Mouse (Mus musculus): Measurements from ENCODE around the gene Gm45213. TPM values are rescaled to one million over a fixed set of nuclear protein-coding genes. Genes with fewer than 3 reads are reported as not detected.

The Gm45213 gene
- polyA plus RNA-seq, 1 experiment = not detected

DNA sequence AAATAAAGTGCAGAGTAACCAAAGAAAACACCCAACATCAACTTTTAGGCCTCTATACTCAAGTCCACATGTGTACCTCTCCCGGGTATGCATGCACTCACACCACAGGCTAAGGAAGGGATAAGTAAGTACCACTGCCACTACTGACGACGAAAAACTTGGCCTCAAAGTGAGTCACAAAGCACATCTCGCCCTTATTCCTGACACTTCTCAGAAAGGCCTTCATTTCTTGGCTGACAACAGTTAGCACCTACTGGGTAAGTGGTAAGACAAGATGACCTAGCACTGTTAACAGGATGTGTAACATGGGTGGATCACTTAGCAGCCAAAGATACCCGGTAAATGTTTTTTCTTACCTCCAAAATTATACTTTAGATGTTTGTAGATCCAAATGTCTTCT, 61.1 kb downstream of the Gm45213 start:
- Histone ChIP-seq H3K27ac (ENCODE audit: insufficient read depth, low read length) (no peak overlapping the region), H3K4me1 (ENCODE audit: control insufficient read depth, insufficient read depth, low read length) (no peaks in the 10 kb centered on the region)
- TF ChIP-seq POLR2A (IDR thresholded peaks at IDR 0.05; ENCODE audit: extremely low read depth, insufficient read depth, low read length) (no peak), CTCF (IDR thresholded peaks at IDR 0.05; ENCODE audit: extremely low read depth, insufficient read depth, low read length) (no peak)

DNA sequence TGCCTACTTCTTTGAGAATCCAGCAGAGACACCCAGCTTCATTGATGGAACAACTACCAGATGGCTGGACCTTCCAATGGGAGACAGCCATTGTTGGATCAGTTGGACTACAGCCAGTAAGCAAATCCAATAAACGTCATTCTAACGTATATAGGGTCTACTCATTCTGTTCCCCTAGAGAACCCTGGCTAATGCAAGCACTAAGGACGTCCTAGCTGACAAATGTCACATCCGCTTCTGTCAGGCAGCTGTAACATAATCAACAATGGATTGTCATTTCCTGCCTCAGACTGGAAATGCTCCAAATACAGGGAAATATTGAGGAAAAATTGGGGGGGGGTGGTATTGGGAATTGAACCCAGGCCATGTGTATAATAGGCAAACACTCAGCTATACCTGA, 62.4 kb downstream of the Gm45213 start:
- H3K27ac ChIP-seq (ENCODE audit: insufficient read depth, low read length) = no peak overlapping the region
- no peak overlapping the region for H3K4me3 ChIP-seq (ENCODE audit: insufficient read depth, low read length)
- H3K4me1 ChIP-seq (ENCODE audit: control insufficient read depth, insufficient read depth, low read length) = no peaks in the 10 kb centered on the region
- TF ChIP-seq POLR2A (IDR thresholded peaks at IDR 0.05; ENCODE audit: extremely low read depth, insufficient read depth, low read length) (no peak), CTCF (IDR thresholded peaks at IDR 0.05; ENCODE audit: extremely low read depth, insufficient read depth, low read length) (no peak)

More for the DNA sequence above, 61.1 kb downstream of the Gm45213 start:
- H3K4me3 ChIP-seq (ENCODE audit: insufficient read depth, low read length) = no peak overlapping the region

DNA sequence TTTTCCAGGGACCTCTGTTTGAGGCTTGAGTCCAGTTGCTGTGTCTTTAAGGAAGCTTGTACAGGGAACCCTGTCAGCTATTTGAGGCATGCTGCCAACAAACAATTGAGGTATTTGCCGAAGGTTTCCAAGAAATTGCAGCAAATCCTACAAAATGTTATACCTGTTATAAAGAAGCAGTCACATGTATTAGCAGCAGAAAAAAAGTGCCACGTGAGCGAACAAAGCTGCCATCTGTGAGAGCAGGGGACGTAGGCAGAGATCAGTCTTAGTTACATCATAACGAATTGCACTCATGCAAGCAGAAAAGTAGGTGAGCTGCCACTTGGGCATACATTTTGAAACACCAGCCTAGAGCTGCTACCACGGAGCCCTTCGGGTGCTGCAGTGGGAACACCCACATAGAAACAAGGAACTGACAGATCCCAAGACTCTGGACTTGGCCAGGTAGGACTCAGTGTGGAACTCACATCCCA, 63.2 kb downstream of the Gm45213 start:
- no peak for TF ChIP-seq CTCF (IDR thresholded peaks at IDR 0.05; ENCODE audit: extremely low read depth, insufficient read depth, low read length)
- TF ChIP-seq POLR2A (IDR thresholded peaks at IDR 0.05; ENCODE audit: extremely low read depth, insufficient read depth, low read length) = no peak
- Histone ChIP-seq H3K27ac (ENCODE audit: insufficient read depth, low read length) (no peak overlapping the region), H3K4me1 (ENCODE audit: control insufficient read depth, insufficient read depth, low read length) (peaks cover 1% of the 10 kb centered on the region; the same call in 1 of the 2 replicates), H3K4me3 (ENCODE audit: insufficient read depth, low read length) (no peak overlapping the region)

DNA sequence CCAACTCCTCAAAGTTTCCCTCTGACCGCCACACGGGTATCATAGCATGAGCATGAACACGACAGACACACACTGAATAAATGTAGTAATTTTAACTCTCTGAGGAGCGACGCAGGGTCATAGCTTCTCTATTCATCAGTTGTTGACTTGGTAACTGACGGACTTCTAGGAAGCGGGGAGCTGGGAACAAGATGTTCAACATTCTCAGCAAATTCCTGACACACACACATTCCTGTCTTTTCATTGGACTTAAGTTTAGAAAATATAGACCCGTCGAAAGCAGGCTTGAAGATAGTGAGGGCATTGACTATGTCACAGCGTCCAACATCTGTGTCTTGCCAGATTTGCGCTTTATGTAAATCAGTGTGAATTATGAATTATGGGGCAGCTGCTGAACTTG, 63.8 kb downstream of the Gm45213 start:
- no peak for TF ChIP-seq CTCF (IDR thresholded peaks at IDR 0.05; ENCODE audit: extremely low read depth, insufficient read depth, low read length)
- TF ChIP-seq POLR2A (IDR thresholded peaks at IDR 0.05; ENCODE audit: extremely low read depth, insufficient read depth, low read length) = no peak
- Histone ChIP-seq H3K27ac (ENCODE audit: insufficient read depth, low read length) (no peak overlapping the region), H3K4me1 (ENCODE audit: control insufficient read depth, insufficient read depth, low read length) (peaks cover 1% of the 10 kb centered on the region; the same call in 1 of the 2 replicates), H3K4me3 (ENCODE audit: insufficient read depth, low read length) (no peak overlapping the region)

DNA sequence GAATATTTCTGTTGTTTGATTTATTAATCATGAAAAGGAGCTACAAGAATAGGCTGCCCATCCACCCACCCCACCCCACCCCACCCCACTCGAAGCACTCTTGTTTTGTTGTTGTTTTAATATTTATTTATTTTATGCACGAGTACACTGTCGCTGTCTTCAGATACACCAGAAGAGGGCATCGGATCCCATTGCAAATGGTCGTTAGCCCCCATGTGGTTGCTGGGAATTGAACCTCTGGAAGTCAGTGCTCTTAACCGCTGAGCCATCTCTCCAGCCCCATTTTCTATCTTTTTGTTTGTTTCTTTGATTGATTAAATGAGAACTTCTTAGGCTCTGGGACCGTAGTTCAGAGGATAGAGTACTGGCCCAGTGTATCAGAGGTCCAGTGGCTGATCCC, 64.5 kb downstream of the Gm45213 start:
- H3K4me1 ChIP-seq (ENCODE audit: control insufficient read depth, insufficient read depth, low read length) = peaks cover 4% of the 10 kb centered on the region; the same call in 1 of the 2 replicates
- TF ChIP-seq CTCF (IDR thresholded peaks at IDR 0.05; ENCODE audit: extremely low read depth, insufficient read depth, low read length) = peak; percentile 41
- TF ChIP-seq POLR2A (IDR thresholded peaks at IDR 0.05; ENCODE audit: extremely low read depth, insufficient read depth, low read length) = no peak
- H3K27ac ChIP-seq (ENCODE audit: insufficient read depth, low read length) = no peak overlapping the region
- no peak overlapping the region for H3K4me3 ChIP-seq (ENCODE audit: insufficient read depth, low read length)

DNA sequence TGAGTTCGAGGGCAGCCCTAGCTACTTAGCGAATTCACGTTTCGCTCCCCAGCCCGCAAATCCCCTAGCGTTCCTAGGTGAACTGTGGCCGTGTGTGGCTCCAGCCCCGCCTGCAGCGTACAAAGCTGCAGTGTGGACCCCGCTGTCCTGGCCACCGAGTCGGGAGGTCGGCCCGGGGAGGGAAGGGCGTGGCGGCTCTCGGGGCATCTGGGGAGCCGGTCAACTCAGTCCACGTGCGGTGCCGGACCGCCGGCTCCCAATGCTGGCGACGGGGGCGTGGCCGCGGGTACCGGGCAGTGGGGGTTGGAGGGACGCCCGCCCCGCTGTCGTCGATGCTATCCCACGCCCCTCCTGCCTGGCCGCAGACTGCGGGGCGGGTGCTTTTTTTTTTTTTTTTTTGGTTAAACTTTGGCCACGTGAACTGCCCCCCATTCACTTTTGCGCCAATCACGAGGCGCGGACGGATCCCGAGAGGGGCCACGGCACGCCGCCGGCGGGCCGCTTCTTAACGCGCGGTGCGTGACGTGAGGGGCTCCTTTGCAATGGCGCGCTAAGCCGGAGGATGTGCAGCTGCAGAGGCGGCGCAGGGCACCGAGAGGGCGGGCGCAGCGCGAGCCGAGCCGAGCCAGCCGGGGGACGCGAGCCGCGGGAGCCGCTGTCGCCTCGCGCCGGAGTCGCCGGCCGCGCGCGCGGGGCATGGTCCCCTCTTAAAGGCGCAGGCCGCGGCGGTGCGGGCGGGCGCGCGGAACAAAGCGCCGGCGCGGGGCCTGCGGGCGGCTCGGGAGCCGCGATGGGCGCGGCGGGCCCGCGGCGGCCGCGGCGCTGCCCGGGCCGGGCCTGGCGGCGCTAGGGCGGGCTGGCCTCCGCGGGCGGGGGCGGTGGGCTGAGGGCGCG, 65.8 kb downstream of the Gm45213 start, which contains the start of gene Chsy1:
TSS of gene Chsy1 (plus strand) at position 555 of the 894 bp plus-strand sequence.
- H3K27ac ChIP-seq (ENCODE audit: insufficient read depth, low read length) = peak within 1 kb of the TSS; percentile 95
- peaks cover 4% of the 10 kb centered on the region; the same call in 1 of the 2 replicates for H3K4me1 ChIP-seq (ENCODE audit: control insufficient read depth, insufficient read depth, low read length)

DNA sequence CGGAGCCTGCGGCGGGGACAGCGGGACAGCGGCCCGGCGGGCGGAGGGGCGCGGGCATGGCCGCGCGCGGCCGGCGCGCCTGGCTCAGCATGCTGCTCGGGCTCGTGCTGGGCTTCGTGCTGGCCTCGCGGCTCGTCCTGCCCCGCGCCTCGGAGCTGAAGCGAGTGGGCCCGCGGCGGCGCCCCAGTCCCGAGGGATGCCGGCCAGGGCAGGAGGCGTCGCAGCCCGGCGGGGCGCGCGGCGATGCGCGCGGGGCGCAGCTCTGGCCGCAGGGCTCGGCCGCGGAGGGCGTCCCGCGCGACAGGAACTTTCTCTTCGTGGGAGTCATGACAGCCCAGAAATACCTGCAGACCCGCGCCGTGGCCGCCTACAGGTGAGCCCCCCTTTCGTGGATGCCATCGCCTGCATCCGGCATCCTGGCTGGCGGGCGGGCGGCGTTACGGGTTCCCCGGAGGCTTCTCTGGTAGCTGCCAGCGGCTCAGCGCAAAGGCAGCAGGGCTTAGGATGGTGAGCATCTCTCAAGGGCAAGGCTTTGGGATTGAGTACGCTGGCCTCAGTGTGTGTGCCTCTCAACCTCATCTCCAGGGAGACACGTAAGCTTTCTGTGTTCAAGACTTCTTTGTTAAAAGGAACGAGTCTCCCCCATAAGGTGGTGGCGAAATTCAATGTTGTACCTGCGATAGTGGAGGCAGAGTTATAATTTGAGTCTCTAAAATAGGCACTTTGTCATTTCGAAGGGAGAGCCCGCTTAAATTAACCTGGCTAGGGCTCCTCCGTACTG, 66.6 kb downstream of the Gm45213 start:
- peaks cover 4% of the 10 kb centered on the region; the same call in 1 of the 2 replicates for H3K4me1 ChIP-seq (ENCODE audit: control insufficient read depth, insufficient read depth, low read length)
- peak overlapping the region; percentile 56 for H3K4me3 ChIP-seq (ENCODE audit: insufficient read depth, low read length)
- no peak for TF ChIP-seq POLR2A (IDR thresholded peaks at IDR 0.05; ENCODE audit: extremely low read depth, insufficient read depth, low read length)
- no peak for TF ChIP-seq CTCF (IDR thresholded peaks at IDR 0.05; ENCODE audit: extremely low read depth, insufficient read depth, low read length)
- peak overlapping the region; percentile 78 for H3K27ac ChIP-seq (ENCODE audit: insufficient read depth, low read length)

More for the DNA sequence above, 65.8 kb downstream of the Gm45213 start, which contains the start of gene Chsy1:
- peak; percentile 76 for TF ChIP-seq POLR2A (IDR thresholded peaks at IDR 0.05; ENCODE audit: extremely low read depth, insufficient read depth, low read length)
- no peak for TF ChIP-seq CTCF (IDR thresholded peaks at IDR 0.05; ENCODE audit: extremely low read depth, insufficient read depth, low read length)
- peak within 1 kb of the TSS; percentile 56 for H3K4me3 ChIP-seq (ENCODE audit: insufficient read depth, low read length)

DNA sequence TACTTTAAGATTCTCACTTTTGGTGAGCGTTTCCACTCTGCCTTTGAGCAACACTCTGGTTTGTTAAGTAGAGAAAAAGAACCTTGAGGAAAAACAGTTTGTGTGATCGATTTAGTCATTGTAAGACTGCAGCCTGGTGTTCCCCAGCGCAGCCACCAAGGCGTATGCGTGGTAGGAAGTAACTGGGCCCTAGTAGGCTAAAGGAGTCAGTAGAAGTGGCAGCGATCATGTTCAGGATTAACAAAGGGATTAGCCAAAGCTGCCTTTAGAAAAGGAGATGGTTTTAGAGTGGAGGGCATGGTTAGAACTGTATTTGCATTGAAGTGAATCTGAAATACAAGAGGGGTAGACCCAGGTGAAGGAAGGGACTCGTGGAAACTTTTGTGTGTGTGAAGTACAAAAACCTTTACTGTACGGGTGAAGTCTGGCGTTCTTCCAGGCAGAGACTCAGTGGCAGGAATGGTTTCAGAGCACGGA, 67.3 kb downstream of the Gm45213 start:
- peak overlapping the region; percentile 78 for H3K27ac ChIP-seq (ENCODE audit: insufficient read depth, low read length)
- peaks cover 4% of the 10 kb centered on the region; the same call in 1 of the 2 replicates for H3K4me1 ChIP-seq (ENCODE audit: control insufficient read depth, insufficient read depth, low read length)
- H3K4me3 ChIP-seq (ENCODE audit: insufficient read depth, low read length) = peak overlapping the region; percentile 56
- TF ChIP-seq POLR2A (IDR thresholded peaks at IDR 0.05; ENCODE audit: extremely low read depth, insufficient read depth, low read length) (no peak), CTCF (IDR thresholded peaks at IDR 0.05; ENCODE audit: extremely low read depth, insufficient read depth, low read length) (no peak)

DNA sequence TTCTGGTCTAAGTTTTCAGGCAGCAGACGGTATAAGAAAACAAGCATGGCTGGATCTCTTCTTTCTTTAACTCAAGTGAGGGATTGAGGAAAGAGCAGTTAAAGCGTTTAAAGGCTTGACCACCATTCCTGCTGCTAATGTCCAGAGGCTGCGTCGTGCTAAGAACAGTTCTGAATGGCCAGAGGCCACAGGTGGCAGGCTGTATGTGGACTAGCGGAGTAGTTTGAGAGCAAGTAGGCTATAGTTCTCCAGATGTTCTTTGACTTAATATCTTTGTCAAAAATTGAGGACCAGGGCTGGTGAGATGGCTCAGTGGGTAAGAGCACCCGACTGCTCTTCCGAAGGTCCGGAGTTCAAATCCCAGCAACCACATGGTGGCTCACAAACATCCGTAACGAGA, 67.8 kb downstream of the Gm45213 start:
- peaks cover 4% of the 10 kb centered on the region; the same call in 1 of the 2 replicates for H3K4me1 ChIP-seq (ENCODE audit: control insufficient read depth, insufficient read depth, low read length)
- peak overlapping the region; percentile 56; the same call in 1 of the 2 replicates for H3K4me3 ChIP-seq (ENCODE audit: insufficient read depth, low read length)
- TF ChIP-seq POLR2A (IDR thresholded peaks at IDR 0.05; ENCODE audit: extremely low read depth, insufficient read depth, low read length) (no peak), CTCF (IDR thresholded peaks at IDR 0.05; ENCODE audit: extremely low read depth, insufficient read depth, low read length) (no peak)
- H3K27ac ChIP-seq (ENCODE audit: insufficient read depth, low read length) = no peak overlapping the region; the same call in 1 of the 2 replicates

Other genes starting within 250 kb of the Gm45213 start
- gene Pcsk6, start 181.9 kb upstream of the Gm45213 start, polyA plus RNA-seq (2012; rRNA removed) = 14.0 and 14.9 TPM in 2 replicates
- gene Snrpa1, start 15.4 kb downstream of the Gm45213 start, polyA plus RNA-seq (2012; rRNA removed) = 34.6 and 36.1 TPM in 2 replicates
- 77.2 and 82.2 TPM in 2 replicates for gene Selenos, start 36.0 kb downstream of the Gm45213 start, polyA plus RNA-seq (2012; rRNA removed)
- gene Chsy1, start 65.9 kb downstream of the Gm45213 start, polyA plus RNA-seq (2012; rRNA removed) = 7.6 and 8.2 TPM in 2 replicates